Mouse (Mus musculus): ENCODE measurements around the gene Pola1.
"Not testable (repeated sequence)": the region's sequence is repeated elsewhere in the genome, so short reads cannot be mapped to it uniquely, and the experiment has no call there.

The Pola1 gene

DNA sequence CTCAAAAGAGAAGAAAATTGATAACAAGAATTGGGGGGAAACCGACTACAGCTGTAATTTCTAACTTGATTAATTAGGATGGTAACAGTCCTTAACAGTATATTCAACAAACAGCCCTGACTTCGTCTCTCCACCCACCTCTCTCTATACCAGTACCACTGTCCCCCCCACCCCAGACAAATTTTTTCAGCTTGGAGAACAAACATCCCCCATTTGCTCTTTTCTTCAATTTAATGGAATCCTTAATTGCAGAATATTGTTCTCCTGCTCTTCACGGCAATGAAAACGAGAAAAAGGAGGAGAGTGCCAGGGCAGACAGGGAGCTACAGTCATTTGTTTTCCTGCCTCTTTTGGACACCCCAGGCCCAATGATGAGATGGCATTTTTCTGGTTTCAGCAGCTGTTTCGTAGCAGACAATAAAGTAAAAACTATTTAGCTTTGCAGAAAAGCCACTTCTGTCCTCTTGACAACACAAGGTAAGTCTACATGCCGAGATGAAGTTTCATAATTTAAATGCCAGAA is 202.2 kb downstream of the Pola1 start:
- no peak for DNase-seq (ENCODE audit: low read depth, low spot score)

DNA sequence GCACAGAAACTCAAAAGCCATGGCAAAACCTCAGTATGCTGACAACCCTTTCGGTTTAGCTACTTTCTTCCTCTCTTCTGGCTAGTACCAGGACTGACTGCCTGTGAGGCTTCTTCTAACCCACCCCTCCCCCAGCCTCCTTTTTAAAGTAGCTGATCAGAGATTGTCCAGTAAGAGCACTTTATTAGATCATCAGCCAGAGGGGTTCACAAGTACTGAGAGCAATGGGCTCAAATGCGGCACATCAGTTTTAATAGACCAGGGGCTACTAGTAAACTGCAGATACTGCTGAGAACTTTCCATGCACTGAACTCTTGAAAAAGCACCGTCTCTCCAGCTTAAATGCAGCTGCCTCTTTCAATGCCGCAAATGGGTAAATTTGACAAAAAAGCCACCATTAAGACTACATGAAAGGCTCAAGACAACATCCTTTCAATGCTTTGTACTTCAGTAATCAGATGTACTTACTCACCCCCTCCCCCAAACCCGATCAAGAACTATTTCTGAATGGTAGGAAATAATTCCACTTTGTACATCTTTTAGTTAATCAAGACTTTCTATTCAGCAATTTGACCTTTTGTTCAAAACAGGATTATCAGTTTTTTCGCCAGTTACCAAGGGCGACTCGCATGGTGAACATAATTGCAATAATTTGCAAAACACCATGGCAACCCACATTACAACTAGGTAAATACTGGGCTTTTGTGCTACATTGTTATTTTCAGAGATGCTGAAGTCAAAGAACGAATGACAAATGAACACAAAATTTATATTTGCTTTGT is 202.8 kb downstream of the Pola1 start:
- DNase-seq (ENCODE audit: low read depth, low spot score), result no peak

DNA sequence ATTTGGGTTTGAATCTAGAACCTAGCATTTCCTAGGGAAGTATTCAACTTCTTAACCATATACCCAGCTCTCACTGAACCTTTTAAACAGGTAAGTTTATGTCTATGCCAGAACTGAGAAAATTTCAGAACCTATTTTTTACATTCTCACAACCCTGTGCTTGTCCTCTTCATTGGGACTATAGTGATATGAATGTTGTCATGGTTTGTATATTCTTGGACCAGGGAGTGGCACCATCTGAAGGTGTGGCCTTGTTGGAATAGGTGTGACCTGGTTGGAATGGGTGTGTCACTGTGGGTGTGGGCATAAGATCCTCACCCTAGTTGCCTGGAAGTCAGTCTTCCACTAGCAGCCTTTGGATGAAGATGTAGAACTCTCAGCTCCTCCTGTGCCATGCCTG is 231.1 kb downstream of the Pola1 start:
- not testable (repeated sequence) for DNase-seq (ENCODE audit: low read depth, low spot score)

DNA sequence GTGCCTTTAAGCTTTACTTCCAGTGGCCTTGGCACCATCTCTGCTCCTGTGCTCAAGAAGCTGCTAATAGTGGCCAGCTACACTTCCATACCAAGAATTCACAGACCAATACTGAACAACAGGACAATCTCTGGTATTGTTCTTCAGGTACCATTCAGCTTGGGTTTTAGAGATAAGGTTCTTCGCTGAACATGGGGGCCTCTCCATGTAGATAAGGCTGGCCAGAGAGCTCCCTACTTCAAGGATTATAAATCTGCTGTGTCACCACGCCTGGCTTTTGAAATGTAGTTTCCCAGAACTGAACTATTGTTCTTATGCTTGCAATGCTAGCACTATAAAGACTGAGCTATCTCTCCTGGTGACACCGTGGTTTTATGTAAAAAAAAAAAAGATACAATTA is 234.9 kb downstream of the Pola1 start:
- no peak for DNase-seq (ENCODE audit: low read depth, low spot score)

DNA sequence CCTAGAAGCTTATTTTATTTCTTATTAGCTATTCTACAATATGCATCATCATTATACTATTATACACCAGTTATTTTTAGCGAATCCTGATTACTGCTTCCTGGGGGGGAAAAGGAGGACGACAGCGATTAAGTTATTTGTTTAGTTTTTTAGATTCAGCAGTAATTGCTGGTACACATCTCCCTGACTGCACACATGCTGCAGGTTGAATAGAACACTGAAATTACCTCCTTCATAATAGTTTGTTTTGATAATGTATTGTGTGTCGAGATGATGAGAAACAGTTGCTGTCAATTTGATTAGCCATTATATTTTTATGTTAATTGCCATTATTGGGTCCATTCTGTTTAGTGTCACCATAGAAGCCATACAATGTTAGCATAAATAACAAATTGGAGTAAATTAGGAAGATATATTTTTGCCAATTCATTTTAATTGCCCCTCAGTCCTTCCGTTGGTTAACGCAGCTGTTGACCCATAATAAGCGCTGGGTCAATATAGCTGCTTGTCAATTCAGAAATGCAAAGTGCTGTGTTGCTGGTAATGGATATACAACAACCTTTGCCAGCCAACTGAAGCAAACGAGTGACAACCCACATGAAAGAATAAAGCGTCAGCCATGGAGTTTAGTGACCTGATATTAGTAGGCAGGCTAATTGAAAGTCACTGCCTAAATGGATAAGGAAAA is 254.5 kb downstream of the Pola1 start:
- DNase-seq (ENCODE audit: low read depth, low spot score), result no peak

DNA sequence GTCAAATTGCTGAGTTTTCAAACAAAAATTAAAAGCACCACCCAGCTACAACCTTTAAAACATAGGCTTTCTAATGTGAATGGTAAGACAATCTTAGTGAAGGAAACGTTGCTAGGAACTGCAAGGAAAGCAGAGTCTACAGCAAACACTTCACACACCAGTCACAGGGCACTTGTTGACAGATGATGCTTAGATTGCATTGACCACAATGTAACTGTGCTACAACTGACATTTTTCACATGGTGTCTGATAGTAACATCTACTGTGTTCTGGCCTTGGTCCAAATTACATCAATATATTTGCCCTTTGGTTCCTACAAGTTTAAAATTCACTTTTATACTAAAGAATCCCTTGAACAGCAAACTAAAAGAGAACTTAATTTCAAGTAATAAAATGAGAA is 258.5 kb downstream of the Pola1 start:
- DNase-seq (ENCODE audit: low read depth, low spot score), result no peak

DNA sequence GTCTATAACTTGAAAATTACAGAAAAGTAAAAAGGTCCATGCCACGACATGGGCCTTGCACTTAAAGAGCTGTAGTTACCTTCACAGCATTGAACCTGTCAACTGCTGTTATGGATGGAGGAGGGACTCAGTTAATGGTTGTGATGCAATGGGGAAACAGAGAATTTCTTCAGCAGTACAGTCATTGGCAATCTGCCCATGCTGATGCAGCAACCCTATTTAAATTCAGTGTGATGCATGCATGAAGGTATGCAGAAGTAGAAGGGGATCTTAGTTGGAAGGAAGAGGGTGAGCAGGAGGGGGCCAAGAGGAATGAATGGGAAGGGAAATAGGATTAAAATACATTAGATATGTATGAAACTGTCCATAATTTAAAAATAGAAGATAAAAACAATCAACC is 262.2 kb downstream of the Pola1 start:
- DNase-seq (ENCODE audit: low read depth, low spot score), result no peak

DNA sequence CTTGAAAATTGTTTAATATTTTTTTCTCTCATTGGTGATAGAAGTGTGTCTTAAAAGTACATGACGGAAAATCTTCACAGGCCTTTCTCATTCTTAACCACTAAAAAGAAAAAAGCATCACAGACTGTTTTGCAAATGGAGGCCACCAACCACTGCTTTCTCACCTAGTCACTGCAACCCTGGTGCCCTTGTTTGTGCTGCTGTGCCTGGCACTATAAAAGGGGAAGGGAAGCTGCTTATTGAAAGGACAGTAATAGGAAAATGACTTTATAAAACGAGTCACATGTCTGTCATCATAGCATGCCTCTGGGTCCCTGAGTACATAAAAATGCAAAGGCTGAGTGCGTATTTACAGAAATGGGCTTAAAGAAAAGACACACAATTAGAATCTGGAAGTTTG is 263.7 kb downstream of the Pola1 start:
- no peak for DNase-seq (ENCODE audit: low read depth, low spot score)

DNA sequence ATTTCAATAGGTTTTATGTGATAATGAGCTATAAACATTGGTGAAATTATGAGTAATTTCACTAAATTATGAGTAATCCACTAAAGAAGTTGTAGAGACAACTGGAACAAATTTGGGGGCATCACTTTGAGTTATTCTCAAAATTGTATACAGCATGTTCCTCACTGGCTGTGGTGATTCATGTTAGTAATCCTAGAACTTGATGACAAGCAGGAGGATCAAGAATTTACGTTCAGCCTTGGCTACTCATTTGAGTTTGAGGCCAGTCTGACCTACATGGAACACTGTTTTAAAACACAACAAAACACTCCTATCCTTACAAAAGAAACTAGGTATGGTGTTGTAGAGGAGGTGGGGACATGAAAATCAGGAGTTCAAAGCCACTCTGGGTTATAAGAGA is 310.6 kb downstream of the Pola1 start:
- DNase-seq (ENCODE audit: low read depth, low spot score), result no peak

DNA sequence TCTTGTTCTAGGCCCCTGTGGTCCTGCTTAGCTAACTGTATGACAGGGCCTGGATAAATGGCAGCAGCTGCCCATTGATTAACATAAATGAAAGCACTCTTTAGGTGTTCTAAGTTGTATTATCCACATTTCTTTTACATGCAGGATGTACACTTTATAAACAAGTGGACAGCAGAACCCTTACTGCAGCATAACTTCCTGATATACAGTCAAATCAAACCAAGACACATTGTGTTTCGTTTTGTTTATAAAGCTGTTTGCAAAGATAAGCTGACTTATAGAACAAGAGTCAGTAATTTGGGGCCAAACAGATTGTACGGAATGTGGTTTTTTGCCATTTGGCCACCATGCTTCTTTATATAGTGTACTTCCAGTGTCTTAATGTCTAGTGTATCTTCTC is 312.0 kb downstream of the Pola1 start:
- no peak for DNase-seq (ENCODE audit: low read depth, low spot score)

DNA sequence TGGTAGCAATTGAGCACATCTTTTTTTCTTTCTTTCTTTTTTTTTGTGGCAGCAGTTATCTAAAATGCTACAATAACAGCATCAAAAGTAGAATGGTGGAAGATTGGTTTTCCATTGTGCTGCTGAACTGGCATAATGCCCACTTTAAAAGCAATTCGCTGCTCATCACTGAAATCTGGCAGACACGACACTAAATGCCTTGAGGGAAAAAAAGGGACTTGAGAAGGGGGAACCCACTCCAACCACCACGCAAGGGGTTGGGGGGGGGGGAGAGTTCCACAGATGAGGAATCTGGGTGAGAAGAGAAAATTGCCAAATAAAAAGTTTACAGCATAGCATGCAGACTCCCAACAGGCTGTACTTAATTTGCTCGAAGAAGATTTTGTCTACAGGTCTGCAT is 314.4 kb downstream of the Pola1 start:
- DNase-seq (ENCODE audit: low read depth, low spot score), result no peak

DNA sequence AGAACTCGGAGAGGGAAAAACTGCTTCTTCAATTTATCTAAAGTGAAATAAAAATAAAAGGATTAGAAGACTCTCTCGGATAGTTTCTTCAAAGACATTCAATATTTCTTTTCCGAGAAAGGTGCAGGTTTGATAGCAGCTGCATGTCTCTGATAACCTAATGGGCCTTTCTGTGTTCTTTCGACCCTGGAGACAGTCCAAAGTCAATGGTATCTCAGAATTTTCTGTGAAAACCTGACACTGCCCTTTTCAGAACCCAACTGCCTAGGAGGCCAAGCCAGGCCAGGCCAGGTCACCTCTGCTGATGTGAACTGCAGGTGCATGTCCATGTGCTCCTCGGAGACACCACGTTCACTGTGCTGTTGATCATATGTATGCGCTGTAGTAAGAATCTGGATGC is 326.2 kb downstream of the Pola1 start:
- no peak for DNase-seq (ENCODE audit: low read depth, low spot score)

DNA sequence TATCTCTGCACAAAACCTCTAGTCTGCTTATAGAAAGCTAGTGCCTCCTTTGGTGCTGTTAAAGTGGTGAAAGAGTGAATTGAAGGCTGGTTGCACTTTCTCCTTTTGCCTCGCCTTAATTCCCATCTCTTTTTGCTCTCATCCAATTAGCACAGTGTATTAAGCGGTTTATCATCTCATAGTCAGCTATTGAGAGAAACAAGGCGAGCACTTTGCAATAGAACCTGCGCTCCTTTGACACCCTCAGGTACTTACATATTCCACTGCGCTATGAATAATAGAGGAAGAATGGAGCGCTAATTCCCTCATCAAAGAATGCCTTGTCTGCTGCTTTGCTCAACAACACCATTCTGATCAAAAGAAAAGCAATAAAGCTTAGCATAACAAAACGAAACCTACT is 330.2 kb downstream of the Pola1 start:
- no peak for DNase-seq (ENCODE audit: low read depth, low spot score)

DNA sequence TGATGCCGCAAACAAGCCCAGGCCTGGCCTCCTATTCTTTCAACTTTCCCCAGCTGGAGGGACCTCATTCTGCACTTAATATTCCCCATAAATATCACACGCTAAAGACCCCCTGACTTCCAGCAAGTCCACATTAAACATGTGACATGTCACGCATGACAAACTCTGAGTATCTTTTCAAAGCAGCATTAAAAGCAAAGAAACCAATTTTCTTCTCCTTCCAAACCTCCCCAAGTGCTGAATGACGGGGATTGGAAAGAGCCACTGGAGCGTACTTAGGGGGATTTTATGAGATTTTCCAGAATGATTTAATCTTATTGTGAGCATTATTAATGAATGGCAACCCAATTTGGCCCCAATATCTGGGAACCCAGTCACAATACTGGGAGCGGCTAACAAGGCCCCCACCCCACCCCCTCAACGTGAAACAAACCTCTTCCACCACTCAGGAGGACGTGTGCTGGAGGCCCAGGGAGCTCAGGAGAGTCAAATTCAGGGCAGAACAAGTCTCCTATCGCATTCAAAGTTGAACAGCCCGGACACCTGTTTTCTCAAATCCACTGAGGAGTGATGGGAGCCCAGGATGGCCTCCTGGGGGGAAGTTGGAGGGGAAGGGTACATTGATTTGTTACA is 331.7 kb downstream of the Pola1 start:
- no peak for DNase-seq (ENCODE audit: low read depth, low spot score)

DNA sequence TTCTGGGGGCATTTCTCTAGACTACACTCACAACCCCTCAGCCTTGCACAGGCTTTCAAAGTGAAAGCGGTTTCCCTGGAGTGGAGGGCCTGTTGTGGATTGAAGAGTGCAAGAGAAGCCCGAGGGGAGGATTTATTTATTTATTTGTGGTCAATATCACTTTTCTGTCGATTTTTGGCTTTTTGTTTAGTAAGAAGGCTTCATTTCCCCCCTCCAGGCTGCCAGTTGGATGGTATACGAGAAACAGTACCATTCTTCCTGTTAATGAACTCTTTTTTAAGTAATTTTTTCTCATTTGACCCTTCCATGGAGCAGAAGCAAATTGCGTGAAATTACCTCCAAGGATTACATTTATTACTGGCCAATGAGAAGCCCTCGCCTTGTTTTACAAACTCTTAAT is 332.2 kb downstream of the Pola1 start:
- no peak for DNase-seq (ENCODE audit: low read depth, low spot score)

DNA sequence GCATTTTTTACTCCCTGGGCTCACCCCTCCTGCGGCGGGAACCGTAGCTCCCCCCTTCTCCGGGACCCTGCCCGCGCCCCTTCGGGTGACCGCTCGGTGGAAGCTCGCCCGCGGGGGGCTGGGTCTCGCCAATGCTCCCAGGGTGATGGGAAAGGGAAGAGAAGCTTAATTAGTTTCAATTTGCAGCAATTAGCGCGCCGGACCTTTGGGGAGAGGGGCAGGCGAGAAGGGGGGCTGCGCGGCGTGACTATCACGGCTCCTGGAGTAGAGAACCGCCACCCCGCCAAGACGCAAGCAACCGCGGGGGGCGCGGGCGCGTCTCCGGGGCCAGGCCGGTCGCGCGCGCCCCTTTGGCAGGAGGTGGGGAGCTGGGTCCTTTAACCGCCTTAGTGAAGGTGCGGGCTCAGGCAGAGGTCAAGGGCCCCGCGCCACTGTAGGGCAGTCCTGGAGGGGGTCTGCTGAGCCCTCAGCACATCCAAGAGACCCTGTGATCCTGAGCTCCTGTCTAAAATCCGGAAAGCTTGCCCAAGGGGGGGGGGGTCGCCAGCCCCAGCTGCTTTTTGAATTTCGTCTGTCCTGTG is 332.8 kb downstream of the Pola1 start:
- DNase-seq (ENCODE audit: low read depth, low spot score), result no peak

DNA sequence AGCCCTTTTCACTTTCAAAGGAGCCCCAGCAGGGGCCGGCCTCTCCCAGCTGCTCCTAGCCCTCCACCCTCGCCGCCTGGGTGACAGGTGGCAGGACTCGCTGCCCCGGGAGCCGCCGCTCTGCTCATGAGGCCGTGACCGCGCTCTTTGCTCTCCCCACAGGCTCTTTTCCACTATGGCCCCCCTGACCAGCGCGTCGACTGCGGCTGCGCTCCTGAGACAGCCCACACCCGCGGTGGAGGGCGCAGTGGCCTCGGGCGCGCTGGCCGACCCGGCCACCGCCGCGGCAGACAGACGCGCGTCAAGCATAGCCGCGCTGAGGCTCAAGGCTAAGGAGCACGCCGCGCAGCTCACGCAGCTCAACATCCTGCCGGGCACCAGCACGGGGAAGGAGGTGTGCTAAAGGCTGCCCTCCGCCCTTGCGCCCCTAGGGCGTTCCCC is 334.9 kb downstream of the Pola1 start:
- peak; percentile 31 for DNase-seq (ENCODE audit: low read depth, low spot score)

DNA sequence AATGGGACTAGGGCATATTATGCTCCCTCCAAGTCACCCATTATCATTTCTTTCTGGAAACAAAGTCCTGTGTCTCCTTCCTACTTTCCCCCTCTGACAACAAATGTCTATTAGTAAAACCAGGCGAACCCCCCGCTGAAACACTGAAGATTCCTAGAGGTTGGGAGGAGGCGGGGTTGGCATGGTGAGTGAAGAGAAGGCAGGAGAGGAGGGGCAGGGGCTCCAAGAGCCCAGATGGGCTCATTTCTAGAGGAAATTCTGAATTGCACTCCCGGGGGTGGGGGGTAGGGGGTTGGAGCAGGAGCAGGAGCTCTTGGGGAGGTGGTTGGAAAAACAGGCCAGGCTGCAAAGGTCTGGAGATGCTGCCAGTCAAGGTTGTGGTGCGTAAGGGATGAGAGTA is 336.1 kb downstream of the Pola1 start:
- no peak for DNase-seq (ENCODE audit: low read depth, low spot score)

DNA sequence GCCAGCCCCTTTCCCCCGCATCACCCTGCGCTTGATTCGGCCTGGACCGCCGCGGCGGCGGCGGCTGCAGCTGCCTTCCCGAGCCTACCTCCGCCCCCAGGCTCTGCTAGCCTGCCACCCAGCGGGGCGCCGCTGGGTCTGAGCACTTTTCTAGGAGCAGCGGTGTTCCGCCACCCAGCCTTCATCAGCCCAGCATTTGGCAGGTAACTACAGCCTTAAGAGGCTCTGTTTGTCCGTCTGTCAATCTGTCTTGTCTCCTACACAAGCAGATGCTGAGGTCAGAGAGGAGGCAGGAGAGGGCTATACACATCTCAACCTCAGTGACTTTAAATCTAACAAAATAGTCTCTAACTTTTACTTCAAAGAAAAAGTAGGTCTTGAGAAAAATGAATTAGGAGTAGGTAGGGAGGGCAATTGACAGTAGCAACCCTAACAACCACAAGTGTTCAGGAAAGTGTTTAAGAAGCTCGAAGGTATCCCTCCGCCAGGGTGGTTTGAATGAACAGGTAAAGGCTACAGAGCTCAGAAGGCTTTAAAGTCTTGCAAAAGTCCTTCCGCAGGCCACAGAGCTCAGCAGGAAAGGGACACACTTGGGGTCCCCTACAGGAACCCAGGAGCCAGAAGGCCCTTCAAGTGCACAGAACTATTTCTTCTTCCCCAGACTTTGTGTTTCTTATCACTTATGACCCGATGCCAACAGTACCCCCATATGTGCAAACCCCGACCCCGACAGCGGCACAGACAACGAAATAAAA is 337.0 kb downstream of the Pola1 start:
- peak; percentile 10 for DNase-seq (ENCODE audit: low read depth, low spot score)

DNA sequence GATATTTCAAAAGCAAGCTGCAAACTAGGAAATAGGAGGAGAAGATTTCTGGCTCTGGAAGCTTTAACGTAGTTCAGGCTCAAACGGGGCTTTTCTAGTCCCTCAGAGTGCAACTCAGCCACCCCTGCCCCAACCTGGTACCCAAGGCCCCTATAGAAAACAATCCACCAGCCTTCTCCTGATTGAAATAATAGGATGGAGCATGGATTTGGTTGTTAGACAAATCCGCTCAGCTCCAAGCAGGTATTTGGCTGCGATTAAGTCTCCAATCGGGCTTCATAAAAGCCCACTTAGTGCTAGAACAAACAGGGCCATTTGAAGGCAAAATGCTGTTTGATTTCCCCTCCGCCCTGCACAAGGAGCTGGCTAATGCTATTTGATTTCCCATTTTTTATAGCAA is 339.9 kb downstream of the Pola1 start:
- no peak for DNase-seq (ENCODE audit: low read depth, low spot score)

DNA sequence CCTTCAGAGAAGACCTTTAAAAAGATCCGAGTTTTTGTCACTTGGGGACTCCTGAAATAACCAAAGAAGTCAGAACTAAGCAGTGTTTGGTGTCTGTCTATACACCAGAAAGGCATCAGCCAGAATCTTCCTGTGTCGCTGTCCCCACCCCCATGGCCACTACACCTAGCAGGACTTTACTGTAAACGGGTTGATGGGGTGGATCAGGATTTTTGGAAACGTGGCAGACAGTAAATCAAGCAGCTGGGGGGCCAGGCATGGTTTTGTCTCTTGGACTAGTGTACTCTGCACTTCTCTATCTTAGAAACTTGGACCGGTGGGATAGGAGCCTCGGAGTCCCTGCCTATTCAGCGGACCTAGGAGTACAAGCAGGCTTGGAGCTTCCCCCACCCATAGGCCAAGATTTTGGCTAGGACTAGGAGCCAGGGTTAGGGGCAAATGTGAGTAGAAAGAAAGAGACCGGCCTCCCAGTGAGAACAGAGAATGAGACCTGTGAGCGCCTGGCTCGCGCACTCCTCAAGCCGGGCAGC is 342.0 kb downstream of the Pola1 start:
- DNase-seq (ENCODE audit: low read depth, low spot score), result no peak

Data from ES-CJ7 (cell line).